Mouse (Mus musculus) T-helper 1 cell (primary cell): ENCODE data around the gene Gm5148.

Experiments
- in situ Hi-C: fragments of 300-600 bp; cut with MboI, MseI; formaldehyde crosslinking; loops from one replicate; pipeline ENCODE4 v1.15.1; 2025; ENCODE audit warnings: high pct_unique_total_duplicates

Gm5148 gene

GRCm38 (mm10) chr3:37724171-37724804 is at the start of gene Gm5148:
Gm5148 (minus strand) TSS chr3:37724490.
- in situ Hi-C loops, result no loop called here

DNA sequence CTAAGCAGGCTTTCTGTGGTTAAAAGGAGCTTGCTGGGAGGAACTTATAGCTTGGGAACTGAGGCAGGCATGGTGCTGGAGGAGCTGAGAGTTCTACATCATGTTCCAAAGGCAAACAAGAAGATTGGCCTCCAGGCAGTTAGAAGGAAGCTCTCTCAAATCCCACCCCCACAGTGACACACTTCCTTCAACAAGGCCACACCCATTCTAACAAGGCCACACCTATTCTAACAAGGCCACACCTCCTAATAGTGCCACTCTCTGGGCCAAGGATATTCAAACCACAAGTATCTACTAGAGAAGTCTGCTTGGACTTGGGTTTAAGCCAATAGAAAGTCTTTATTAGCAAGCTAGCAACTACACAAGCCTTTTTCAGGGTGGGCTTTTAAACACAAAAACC is 46.7 kb upstream of the Gm5148 start:
- in situ Hi-C loops, result no loop called here

GRCm38 (mm10) chr3:37769268-37769756 is 45.0 kb upstream of the Gm5148 start:
- in situ Hi-C loops, result no loop called here

DNA sequence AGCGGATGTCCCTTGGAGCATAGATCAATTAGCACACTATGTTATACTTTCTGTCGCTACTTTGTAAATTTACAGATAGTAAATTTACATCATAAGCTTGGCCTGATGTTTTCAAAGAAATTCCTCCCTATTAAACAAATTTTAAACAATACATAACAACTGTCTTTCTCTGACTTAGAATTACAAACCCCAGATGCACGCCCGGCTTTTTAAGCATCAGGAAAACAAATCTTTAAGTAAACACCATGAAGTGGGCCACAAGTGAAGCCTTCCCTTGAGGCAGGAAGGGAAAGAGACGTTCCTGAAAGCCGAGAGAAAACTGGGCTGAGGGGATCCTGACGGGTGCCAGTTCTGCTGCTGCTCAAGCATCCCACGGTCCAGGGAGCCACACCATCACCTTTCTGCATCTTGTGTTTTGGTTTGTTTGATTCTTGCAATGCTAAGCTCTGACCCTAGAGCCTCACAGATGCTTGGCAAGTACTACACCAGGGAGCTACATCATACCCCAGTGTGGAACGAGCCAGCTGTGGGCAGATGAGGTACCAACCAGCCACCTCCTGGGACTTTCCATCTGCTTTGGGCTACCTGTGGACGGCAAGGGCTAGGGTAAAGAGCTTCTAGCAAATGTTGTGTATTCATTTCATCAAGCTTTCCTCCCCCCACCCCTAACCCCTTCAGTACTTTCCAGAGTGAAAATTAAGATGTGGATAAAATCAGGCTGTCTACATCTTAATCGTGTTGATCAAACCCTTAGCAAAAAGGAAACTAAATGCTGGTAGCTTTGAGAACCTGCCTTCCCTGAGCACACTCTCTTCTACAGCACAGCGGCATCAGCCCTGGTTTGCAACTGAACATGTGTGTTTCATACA is 43.1 kb upstream of the Gm5148 start:
- in situ Hi-C loops, result no loop called here

DNA sequence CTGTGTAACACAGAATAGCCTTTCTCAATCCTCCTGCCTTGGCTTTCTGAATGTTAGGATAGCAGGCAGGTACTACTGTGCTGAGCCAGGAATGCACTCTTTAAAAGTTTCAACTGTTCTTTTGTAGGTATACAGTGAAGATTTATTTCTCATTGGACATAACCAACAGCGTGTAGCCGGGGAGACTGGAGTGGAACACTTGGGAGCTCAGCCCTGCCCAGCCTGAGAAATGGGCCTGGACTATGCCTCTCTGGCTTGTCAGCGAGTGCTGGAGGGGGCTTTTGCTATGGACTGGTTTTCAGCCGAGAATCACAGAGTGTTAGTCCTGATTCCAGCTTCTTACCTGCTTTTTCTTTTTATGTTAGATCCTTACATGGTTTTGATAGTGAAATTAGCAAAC is 42.3 kb upstream of the Gm5148 start:
- in situ Hi-C loops, result no loop called here

DNA sequence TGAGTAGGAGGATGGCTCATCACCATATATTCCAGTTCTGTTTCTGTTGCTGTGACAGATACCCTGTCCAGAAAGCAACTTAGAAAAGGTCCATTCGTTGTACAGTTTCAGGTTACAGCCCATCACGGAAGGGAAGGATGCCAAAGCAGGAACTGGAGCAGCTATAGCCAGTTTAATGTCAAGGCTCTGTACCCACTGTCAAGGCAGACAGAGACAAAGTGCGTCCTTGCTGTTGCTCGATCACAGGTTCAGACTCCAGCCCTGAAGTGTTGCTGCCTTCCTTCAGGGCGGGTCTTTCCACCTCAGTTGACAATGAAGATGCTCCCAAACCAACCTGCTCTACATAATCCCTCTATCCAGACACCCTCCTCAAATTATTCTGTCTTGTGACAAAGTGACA is 41.7 kb upstream of the Gm5148 start:
- in situ Hi-C loops, result no loop called here

- in situ Hi-C loops, result no loop called here
Measured at GRCm38 (mm10) chr3:37765275-37765674, 41.0 kb upstream of the Gm5148 start.

DNA sequence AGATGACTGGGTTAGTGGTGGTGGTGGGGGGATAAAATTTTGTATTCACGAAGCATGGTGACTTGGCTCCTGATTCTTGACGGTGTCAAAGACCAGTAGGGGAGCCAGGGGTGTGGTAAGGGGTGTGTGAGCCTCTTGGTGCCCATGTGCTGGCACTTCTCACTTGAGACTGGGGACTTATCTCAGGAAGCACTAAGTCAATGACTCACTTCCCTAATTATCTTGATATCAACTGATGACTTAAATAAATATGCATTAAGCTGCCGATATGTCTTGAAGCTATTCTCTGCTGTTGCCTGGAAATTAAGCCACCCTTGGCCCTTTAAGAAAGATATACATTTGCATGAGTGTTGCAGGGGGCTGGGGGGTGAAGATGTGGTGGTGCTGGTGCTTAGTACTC is 38.0 kb upstream of the Gm5148 start:
- in situ Hi-C loops, result no loop called here

DNA sequence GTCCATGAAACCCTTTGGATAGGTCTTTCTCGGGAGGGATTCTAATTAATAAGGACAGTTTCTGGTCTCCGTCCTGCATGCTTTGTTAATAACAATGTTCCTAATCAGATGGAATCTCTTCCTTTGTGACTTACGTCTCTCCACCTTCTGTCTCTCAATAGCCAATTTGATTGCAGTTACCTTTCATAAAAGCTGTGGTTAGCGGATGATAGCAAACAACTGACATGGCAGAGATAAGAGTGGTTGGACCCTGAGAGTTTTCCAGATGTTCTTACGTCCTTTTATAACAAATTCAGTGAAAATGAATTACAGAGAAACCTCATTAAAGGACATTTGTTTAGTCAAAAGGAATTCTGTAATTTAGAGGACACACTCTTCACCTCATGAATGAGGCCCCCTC is 37.5 kb upstream of the Gm5148 start:
- in situ Hi-C loops, result no loop called here

DNA sequence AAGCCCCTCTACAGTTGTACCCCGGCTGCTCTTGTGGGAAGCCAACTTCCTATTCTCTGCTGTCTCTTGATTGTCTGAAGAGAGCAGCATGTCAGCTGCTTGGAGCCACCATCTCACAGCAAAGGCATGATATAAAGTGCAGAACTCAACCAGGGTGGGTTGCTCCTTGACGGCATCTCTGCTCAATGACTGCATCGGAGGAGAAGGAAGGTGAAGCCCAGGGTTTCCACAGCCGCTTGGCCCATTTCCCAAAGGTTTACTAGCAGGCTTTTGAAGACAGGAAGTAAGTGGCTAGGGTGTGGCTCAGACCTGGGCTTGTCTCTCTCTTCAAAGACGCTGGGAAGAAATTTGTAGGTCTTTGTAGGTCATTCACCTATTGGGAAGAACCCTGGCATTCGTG is 36.6 kb upstream of the Gm5148 start:
- in situ Hi-C loops, result no loop called here

GRCm38 (mm10) chr3:37758611-37759322 is 34.5 kb upstream of the Gm5148 start:
- in situ Hi-C loops, result loop anchor here (5.0 kb wide), 1 partner anchor 76 kb away; no protein-coding TSS in a partner anchor

- in situ Hi-C loops, result loop anchor here (5.0 kb wide), 1 partner anchor 76 kb away; no protein-coding TSS in a partner anchor
Measured at GRCm38 (mm10) chr3:37758124-37758523, 33.8 kb upstream of the Gm5148 start.

DNA sequence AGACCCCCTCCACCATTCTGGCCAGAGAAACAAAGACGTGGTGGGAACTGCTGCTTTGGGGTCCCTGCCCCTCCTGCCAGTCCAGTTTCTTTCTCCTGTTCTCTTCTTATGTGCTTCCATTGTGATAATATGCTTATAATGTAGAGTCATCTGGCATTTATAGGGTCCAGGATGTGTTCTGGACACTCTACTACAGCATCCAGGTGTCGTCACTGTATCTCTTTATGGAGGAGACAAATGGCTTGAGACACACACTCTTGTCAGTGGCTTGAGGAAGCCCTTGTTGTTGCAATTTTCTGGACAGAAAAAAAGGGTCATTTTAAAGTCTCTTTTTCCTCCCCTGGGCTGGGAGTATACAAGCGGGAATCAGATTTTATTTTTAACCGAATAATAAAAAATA is 33.3 kb upstream of the Gm5148 start:
- in situ Hi-C loops, result loop anchor here (5.0 kb wide), 1 partner anchor 75 kb away; no protein-coding TSS in a partner anchor

- in situ Hi-C loops, result loop anchor here (5.0 kb wide), 1 partner anchor 74 kb away; no protein-coding TSS in a partner anchor
Measured at GRCm38 (mm10) chr3:37756005-37756404, 31.7 kb upstream of the Gm5148 start.

DNA sequence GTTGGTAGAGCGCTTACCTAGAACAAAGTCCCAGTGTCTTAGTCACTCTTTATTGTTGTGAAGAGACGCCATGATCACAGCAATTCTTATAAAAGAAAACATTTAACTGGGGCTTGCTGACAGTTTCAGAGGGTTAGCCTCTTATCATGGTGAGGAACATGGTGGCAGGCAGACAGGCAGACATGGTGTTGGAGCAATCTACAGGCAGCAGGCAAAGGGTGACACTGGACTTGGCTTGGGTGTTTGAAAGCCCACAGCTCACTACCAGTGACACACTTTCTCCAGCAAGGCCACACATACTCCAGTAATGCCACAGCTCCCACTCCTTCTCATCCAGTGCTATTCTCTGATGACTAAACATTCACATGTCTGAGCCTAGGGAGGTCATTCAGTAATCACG is 30.3 kb upstream of the Gm5148 start:
- in situ Hi-C loops, result loop anchor here (5.0 kb wide), 1 partner anchor 72 kb away; no protein-coding TSS in a partner anchor

DNA sequence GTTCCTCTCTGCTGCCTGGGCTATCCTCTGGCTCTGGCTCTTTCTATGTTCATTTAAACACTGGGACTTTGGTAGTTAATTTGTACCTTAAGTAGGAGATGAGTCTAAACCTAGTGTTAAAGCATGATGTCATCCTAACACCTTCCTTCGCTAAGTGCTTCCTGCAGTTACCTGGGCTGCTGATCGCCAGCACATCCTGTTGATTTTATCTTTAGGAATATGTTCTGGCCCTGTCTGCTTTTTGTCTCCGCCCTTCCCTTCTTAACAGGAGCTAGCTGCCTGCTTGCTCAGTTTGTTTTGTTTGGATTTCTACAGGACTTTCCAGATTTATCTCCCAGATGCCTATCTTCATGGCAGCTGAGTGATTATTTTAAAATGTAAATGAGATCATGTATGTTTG is 28.9 kb upstream of the Gm5148 start:
- in situ Hi-C loops, result no loop called here

DNA sequence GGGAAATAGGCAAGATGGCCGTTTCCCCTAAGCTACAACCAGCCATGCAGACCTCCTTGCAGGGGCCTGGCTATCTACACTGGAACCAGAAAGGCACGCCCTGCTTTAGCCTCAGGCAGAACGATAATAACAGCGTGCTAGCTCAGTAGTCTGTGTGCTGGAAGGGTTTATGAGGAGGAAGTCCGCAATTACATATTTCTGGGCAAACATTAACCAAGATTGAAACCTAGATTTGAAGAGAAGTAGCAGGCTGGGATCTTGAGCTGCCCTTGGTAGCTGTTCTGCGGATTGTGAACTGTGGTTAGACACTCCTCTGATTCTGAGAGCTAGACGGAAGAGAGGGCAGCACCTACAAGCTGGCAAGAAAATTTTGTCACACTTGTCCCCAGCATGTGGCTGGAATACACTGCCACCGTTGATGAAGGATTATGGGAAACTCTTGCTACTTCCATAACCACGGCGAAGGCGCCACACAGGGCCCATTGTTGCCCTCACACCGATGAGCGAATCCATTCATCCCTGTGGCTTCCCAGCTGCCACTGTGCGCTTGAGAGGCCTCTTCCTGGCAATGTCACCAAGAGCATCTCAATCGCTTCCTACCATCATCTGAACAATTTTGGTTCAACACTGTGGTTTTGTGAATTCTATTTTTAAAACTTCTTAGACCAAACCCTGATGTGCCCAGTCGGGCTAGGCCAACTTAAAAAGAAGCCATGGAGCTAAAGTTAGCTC is 23.9 kb upstream of the Gm5148 start:
- in situ Hi-C loops, result no loop called here

DNA sequence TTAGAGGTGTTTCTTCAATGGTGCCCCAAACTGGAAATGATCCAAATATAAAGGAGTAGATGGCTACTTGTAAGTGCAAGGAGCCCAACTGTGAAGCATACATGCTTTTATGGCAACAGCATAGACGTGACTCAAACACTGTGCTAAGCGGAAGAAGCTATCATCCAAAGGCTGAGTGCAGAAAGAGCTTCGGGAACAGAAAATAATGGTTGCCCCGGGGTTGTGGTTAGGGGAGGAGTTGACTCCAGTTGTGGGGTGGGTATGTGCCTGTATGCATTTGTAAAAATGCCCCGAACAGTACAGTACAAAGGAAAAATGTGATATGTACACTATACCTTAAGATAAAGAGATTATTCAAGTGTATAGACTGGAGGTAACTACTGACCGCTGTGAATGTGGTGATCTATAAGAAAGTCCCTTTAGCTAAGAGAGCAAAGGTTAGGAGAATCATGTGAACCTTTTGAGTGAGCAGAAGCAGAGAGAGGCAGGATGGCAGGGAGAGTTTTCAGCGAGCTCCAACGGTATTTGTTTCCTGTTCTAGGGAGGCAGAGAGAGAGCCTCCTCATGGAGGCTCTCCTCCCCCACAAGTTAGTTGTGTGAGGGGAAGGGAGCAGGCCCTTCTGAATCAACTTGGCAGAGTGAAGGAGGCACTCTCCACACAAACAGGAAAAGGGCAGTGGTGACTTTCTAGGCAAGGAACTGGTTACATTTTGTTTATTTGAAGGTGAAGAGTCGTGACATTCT is 23.1 kb upstream of the Gm5148 start:
- in situ Hi-C loops, result no loop called here

DNA sequence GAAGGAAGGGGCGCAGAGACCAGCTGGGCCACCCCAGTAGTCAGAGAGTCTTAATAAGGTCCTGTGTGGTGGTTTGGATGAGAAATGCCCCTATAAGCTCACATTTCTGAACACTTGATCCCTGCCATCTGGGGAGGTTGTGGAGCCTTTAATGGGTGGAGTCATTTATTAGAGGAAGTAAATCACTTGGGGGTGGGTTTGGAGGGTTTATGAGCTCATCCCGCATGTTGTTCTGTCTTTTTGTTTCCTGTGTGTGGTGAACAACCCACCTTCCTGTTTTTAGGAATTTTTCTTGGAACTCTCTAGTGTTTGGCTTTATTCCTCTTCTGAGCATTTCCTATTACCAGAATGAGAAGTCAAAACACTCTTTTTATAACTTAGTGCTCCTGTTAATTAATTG is 19.8 kb upstream of the Gm5148 start:
- in situ Hi-C loops, result no loop called here

DNA sequence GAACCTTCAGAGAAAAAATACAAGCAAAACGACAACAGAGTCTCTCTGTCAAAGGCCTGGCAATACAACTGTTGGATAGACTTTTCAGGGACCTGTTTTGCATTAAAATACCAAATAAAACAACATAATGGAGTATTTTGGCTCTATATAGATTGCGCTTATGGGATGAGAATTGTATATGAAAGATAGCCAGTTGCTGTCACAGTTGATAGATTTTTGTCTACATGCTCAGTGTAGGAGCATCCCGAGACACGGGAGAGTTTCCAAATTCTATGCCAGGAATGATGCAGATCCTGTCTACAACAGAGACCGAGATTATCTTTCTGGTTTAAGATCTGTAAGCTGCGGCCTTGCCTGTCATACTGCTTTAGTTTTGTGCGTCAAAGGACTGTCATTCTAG is 15.7 kb upstream of the Gm5148 start:
- in situ Hi-C loops, result no loop called here
